Mouse (Mus musculus) neural tube, embryonic 15.5 days (tissue): Measurements from ENCODE around the gene Thada. TPM values are rescaled to one million over a fixed set of nuclear protein-coding genes. Genes with fewer than 3 reads are reported as not detected.
A peak's percentile ranks its signal among the peaks of the same experiment; 100 is the strongest.

Experiments used
- ATAC-seq: fragments of 200-750 bp; cut with Nextera tagmentation; 2 replicates; pipeline ENCODE4 v1.8.0; 2017; ENCODE audit warnings: mild to moderate bottlenecking, moderate TSS enrichment, moderate library complexity; ENCODE audit not compliant: low FRiP score
- H3K27ac ChIP-seq: fragments of 300-500 bp; sonication (generic); replicated peaks from 2 replicates; pipeline ENCODE4 v1.5.1; 2015; ENCODE audit warnings: mild to moderate bottlenecking, inconsistent platforms
- H3K27me3 ChIP-seq: fragments of 300-500 bp; sonication (generic); replicated peaks from 2 replicates; pipeline ENCODE4 v1.6.1; 2015; ENCODE audit warnings: inconsistent platforms
- H3K36me3 ChIP-seq: fragments of 300-500 bp; sonication (generic); 2 replicates; pipeline ENCODE4 v1.6.1; 2015; ENCODE audit warnings: inconsistent platforms
- H3K4me1 ChIP-seq: fragments of 300-500 bp; sonication (generic); 2 replicates; pipeline ENCODE4 v1.6.1; 2015; ENCODE audit warnings: inconsistent platforms
- H3K4me2 ChIP-seq: fragments of 300-500 bp; sonication (generic); 2 replicates; pipeline ENCODE4 v1.6.1; 2015; ENCODE audit warnings: inconsistent platforms, mild to moderate bottlenecking, moderate library complexity
- H3K4me3 ChIP-seq: fragments of 300-500 bp; sonication (generic); replicated peaks from 2 replicates; pipeline ENCODE4 v1.5.1; 2015; ENCODE audit warnings: mild to moderate bottlenecking, inconsistent platforms
- H3K9ac ChIP-seq: fragments of 300-500 bp; sonication (generic); replicated peaks from 2 replicates; pipeline ENCODE4 v1.6.1; 2015; ENCODE audit warnings: mild to moderate bottlenecking, inconsistent platforms
- H3K9me3 ChIP-seq: fragments of 300-500 bp; sonication (generic); replicated peaks from 2 replicates; pipeline ENCODE4 v1.6.1; 2016; ENCODE audit warnings: inconsistent platforms
- WGBS: fragments of 180-500 bp; shearing (Covaris S2); methylation state at CpG from one replicate; pipeline ENCODE4 v1.1.7; 2015; ENCODE audit warnings: mixed read lengths; 5-methylcytosine and 5-hydroxymethylcytosine counted together
- polyA plus RNA-seq: library from polyadenylated mRNA; unstranded; fragments of >200 nt; fragmentation: Nextera tagmentation; extraction: Ambion mirVana; gene quantifications from 2 replicates; pipeline ENCODE4 v1.2.1, GENCODE M21; 2015

Thada gene
- 5.2 and 7.0 TPM in 2 replicates for polyA plus RNA-seq

GRCm38 (mm10) chr17:84465753-84466608 lies at the start of gene Thada:
Thada (minus strand) TSS chr17:84466205.
- peak within 1 kb of the TSS; percentile 82 for H3K4me3 ChIP-seq
- H3K36me3 ChIP-seq: peaks cover 3% of the 10 kb centered on the region
- ATAC-seq: peak; percentile 98
- H3K9me3 ChIP-seq: no peaks in the 10 kb centered on the region
- H3K27me3 ChIP-seq: no peaks in the 10 kb centered on the region
- H3K4me1 ChIP-seq: peaks cover 19% of the 10 kb centered on the region
- under 1% methylated on average over 67 of the region's 67 CpGs for WGBS
- peak within 1 kb of the TSS; percentile 79 for H3K4me2 ChIP-seq
- peak within 1 kb of the TSS; percentile 86 for H3K9ac ChIP-seq
- peak within 1 kb of the TSS; percentile 85 for H3K27ac ChIP-seq

GRCm38 (mm10) chr17:84512516-84513085 lies 46.6 kb upstream of the Thada start:
- ATAC-seq: no peak; the same call in 1 of the 2 replicates
- H3K4me1 ChIP-seq: peaks cover 16% of the 10 kb centered on the region
- no peaks in the 10 kb centered on the region for H3K9me3 ChIP-seq
- H3K27me3 ChIP-seq: no peaks in the 10 kb centered on the region
- peak overlapping the region; percentile 60 for H3K4me3 ChIP-seq
- peak overlapping the region; percentile 75; the same call in 1 of the 2 replicates for H3K9ac ChIP-seq
- no peaks in the 10 kb centered on the region for H3K36me3 ChIP-seq
- H3K27ac ChIP-seq: no peak overlapping the region
- WGBS: 35% methylated on average over 4 of the region's 4 CpGs
- peak overlapping the region; percentile 97 for H3K4me2 ChIP-seq

GRCm38 (mm10) chr17:84511682-84512515 lies 45.9 kb upstream of the Thada start, which contains the start of gene Plekhh2:
Plekhh2 (plus strand) TSS chr17:84511895.
- under 1% methylated on average over 77 of the region's 79 CpGs for WGBS
- peak within 1 kb of the TSS; percentile 60 for H3K27ac ChIP-seq
- H3K36me3 ChIP-seq: no peaks in the 10 kb centered on the region

GRCm38 (mm10) chr17:84510961-84511639 lies 45.1 kb upstream of the Thada start:
- ATAC-seq: no peak
- H3K9ac ChIP-seq: peak overlapping the region; percentile 75
- H3K36me3 ChIP-seq: no peaks in the 10 kb centered on the region
- no peaks in the 10 kb centered on the region for H3K27me3 ChIP-seq
- peaks cover 16% of the 10 kb centered on the region for H3K4me1 ChIP-seq
- WGBS: 28% methylated on average over 11 of the region's 11 CpGs
- H3K9me3 ChIP-seq: no peaks in the 10 kb centered on the region
- H3K27ac ChIP-seq: peak overlapping the region; percentile 60
- H3K4me3 ChIP-seq: peak overlapping the region; percentile 60
- H3K4me2 ChIP-seq: peak overlapping the region; percentile 97

More at GRCm38 (mm10) chr17:84511682-84512515, 45.9 kb upstream of the Thada start, which contains the start of gene Plekhh2:
- Histone ChIP-seq H3K4me3 (peak within 1 kb of the TSS; percentile 60), H3K9ac (peak within 1 kb of the TSS; percentile 75), H3K9me3 (no peaks in the 10 kb centered on the region), H3K27me3 (no peaks in the 10 kb centered on the region), H3K4me2 (peak within 1 kb of the TSS; percentile 97), H3K4me1 (peaks cover 16% of the 10 kb centered on the region)
- ATAC-seq: peak; percentile 91

GRCm38 (mm10) chr17:84510355-84510754 lies 44.4 kb upstream of the Thada start:
- Histone ChIP-seq H3K27ac (no peak overlapping the region; the same call in 1 of the 2 replicates), H3K9me3 (no peaks in the 10 kb centered on the region), H3K9ac (no peak overlapping the region), H3K4me3 (no peak overlapping the region), H3K4me2 (no peak overlapping the region), H3K36me3 (no peaks in the 10 kb centered on the region), H3K4me1 (peaks cover 16% of the 10 kb centered on the region), H3K27me3 (no peaks in the 10 kb centered on the region)
- no peak for ATAC-seq
- 37% methylated on average over 5 of the region's 5 CpGs for WGBS

- no peaks in the 10 kb centered on the region for H3K27me3 ChIP-seq
- WGBS: 51% methylated on average over 4 of the region's 4 CpGs
- no peak for ATAC-seq
These were observed 43.2 kb upstream of the Thada start for GRCm38 (mm10) chr17:84509176-84509575.

GRCm38 (mm10) chr17:84508736-84509135 lies 42.7 kb upstream of the Thada start:
- H3K9ac ChIP-seq: no peak overlapping the region
- 19% methylated on average over 3 of the region's 3 CpGs for WGBS
- no peaks in the 10 kb centered on the region for H3K36me3 ChIP-seq
- H3K27ac ChIP-seq: no peak overlapping the region
- H3K4me2 ChIP-seq: no peak overlapping the region
- no peaks in the 10 kb centered on the region for H3K27me3 ChIP-seq
- H3K4me1 ChIP-seq: peaks cover 16% of the 10 kb centered on the region
- no peak for ATAC-seq
- H3K9me3 ChIP-seq: no peaks in the 10 kb centered on the region
- H3K4me3 ChIP-seq: no peak overlapping the region

More at GRCm38 (mm10) chr17:84509176-84509575, 43.2 kb upstream of the Thada start:
- Histone ChIP-seq H3K9ac (no peak overlapping the region), H3K4me3 (no peak overlapping the region), H3K27ac (no peak overlapping the region), H3K4me1 (peaks cover 16% of the 10 kb centered on the region), H3K36me3 (no peaks in the 10 kb centered on the region), H3K4me2 (no peak overlapping the region), H3K9me3 (no peaks in the 10 kb centered on the region)

- H3K36me3 ChIP-seq: no peaks in the 10 kb centered on the region
- ATAC-seq: no peak
- no peaks in the 10 kb centered on the region for H3K9me3 ChIP-seq
- no peak overlapping the region for H3K4me2 ChIP-seq
- no peak overlapping the region for H3K27ac ChIP-seq
- H3K4me1 ChIP-seq: peaks cover 3% of the 10 kb centered on the region; the same call in 1 of the 2 replicates
- 84% methylated on average over 2 of the region's 2 CpGs for WGBS
- no peak overlapping the region for H3K9ac ChIP-seq
- H3K4me3 ChIP-seq: no peak overlapping the region
- H3K27me3 ChIP-seq: no peaks in the 10 kb centered on the region
These were observed 39.9 kb upstream of the Thada start for GRCm38 (mm10) chr17:84505922-84506321.

GRCm38 (mm10) chr17:84502341-84502740 lies 36.3 kb upstream of the Thada start:
- Histone ChIP-seq H3K4me3 (no peak overlapping the region), H3K4me1 (no peaks in the 10 kb centered on the region), H3K9me3 (no peaks in the 10 kb centered on the region), H3K9ac (no peak overlapping the region), H3K27ac (no peak overlapping the region), H3K4me2 (no peak overlapping the region), H3K36me3 (no peaks in the 10 kb centered on the region), H3K27me3 (no peaks in the 10 kb centered on the region)
- no peak for ATAC-seq
- WGBS: 82% methylated on average over 3 of the region's 3 CpGs

- Histone ChIP-seq H3K4me3 (no peak overlapping the region), H3K4me1 (no peaks in the 10 kb centered on the region), H3K4me2 (no peak overlapping the region), H3K27ac (no peak overlapping the region), H3K36me3 (no peaks in the 10 kb centered on the region), H3K9ac (no peak overlapping the region), H3K27me3 (no peaks in the 10 kb centered on the region), H3K9me3 (no peaks in the 10 kb centered on the region)
- no peak for ATAC-seq
- 29% methylated on average over 5 of the region's 5 CpGs for WGBS
These were observed 32.6 kb upstream of the Thada start for GRCm38 (mm10) chr17:84498639-84499038.
